Mouse (Mus musculus) thymus, postnatal 14 days (tissue): ENCODE measurements around the gene Ccdc151.

Source experiments
- DNase-seq: peaks from one replicate; pipeline ENCODE4 v3.0.0; 2021

Gene Ccdc151

GRCm38 (mm10) chr9:21996178-21996867 is 6.1 kb downstream of the Ccdc151 start:
- no peak for DNase-seq

GRCm38 (mm10) chr9:21992227-21992626 is 10.2 kb downstream of the Ccdc151 start:
- DNase-seq = no peak

- no peak for DNase-seq
Observed at GRCm38 (mm10) chr9:21989230-21990110, 13.0 kb downstream of the Ccdc151 start, which contains the start of gene Rgl3. Gene Rgl3 (minus strand): TSS chr9:21989446.

GRCm38 (mm10) chr9:21988421-21989101 is 13.9 kb downstream of the Ccdc151 start:
- peak; percentile 8 for DNase-seq

GRCm38 (mm10) chr9:21987592-21988342 is 14.7 kb downstream of the Ccdc151 start:
- DNase-seq = no peak

GRCm38 (mm10) chr9:21983911-21984310 is 18.5 kb downstream of the Ccdc151 start:
- no peak for DNase-seq

- DNase-seq = no peak
Observed at GRCm38 (mm10) chr9:21978398-21979128, 23.9 kb downstream of the Ccdc151 start.

GRCm38 (mm10) chr9:21977972-21978371 is 24.5 kb downstream of the Ccdc151 start:
- DNase-seq = peak; percentile 68

GRCm38 (mm10) chr9:21977331-21977730 is 25.1 kb downstream of the Ccdc151 start:
- no peak for DNase-seq

- no peak for DNase-seq
Observed at GRCm38 (mm10) chr9:21976626-21977175, 25.7 kb downstream of the Ccdc151 start.

GRCm38 (mm10) chr9:21969304-21969703 is 33.1 kb downstream of the Ccdc151 start:
- DNase-seq = no peak

- DNase-seq = no peak
Observed at GRCm38 (mm10) chr9:21968883-21969282, 33.6 kb downstream of the Ccdc151 start.

GRCm38 (mm10) chr9:21963417-21963816 is 39.0 kb downstream of the Ccdc151 start, which contains the start of gene Epor:
Gene Epor (minus strand): TSS chr9:21963506.
- no peak for DNase-seq

GRCm38 (mm10) chr9:21962416-21963059 is 39.9 kb downstream of the Ccdc151 start:
- peak; percentile 74 for DNase-seq

GRCm38 (mm10) chr9:21962010-21962409 is 40.4 kb downstream of the Ccdc151 start:
- no peak for DNase-seq

GRCm38 (mm10) chr9:21961366-21961980 is 41.0 kb downstream of the Ccdc151 start:
- no peak for DNase-seq

- no peak for DNase-seq
Observed at GRCm38 (mm10) chr9:21960558-21961208, 41.8 kb downstream of the Ccdc151 start.

- DNase-seq = no peak
Observed at GRCm38 (mm10) chr9:21960135-21960534, 42.3 kb downstream of the Ccdc151 start.

GRCm38 (mm10) chr9:21959244-21959643 is 43.2 kb downstream of the Ccdc151 start:
- no peak for DNase-seq

GRCm38 (mm10) chr9:21958372-21958771 is 44.1 kb downstream of the Ccdc151 start:
- no peak for DNase-seq
